Mouse (Mus musculus) CH12.LX (cell line): ENCODE measurements at regions not wholly inside any gene's neighbourhood (a gene's known extent, or its start where the extent isn't known, plus 50 kb on each side); places are given as distances from the start of the nearest gene placed in this dataset.

Experiments
- DNase-seq: peaks from one replicate; pipeline ENCODE4 v3.0.0-alpha.2; 2013; ENCODE audit errors: extremely low read depth
- H3K27ac ChIP-seq: 2 replicates; pipeline ENCODE4 v1.5.1; 2012; ENCODE audit warnings: low read depth, mild to moderate bottlenecking, control low read depth, moderate library complexity; ENCODE audit not compliant: insufficient read depth
- H3K27me3 ChIP-seq: replicated peaks from 2 replicates; pipeline ENCODE3; 2012; ENCODE audit warnings: inconsistent platforms
- H3K36me3 ChIP-seq, 2 experiments: replicated peaks in 1 of 2; 2 replicates each; pipeline versions ENCODE3 to v1.6.1; 2012; ENCODE audit warnings: inconsistent platforms in 1 of 2, low read length in 1 of 2, mild to moderate bottlenecking in 1 of 2, mixed read lengths in 1 of 2, moderate library complexity in 1 of 2; ENCODE audit not compliant: control insufficient read depth in 1 of 2, insufficient read depth in 1 of 2
- H3K4me1 ChIP-seq, 2 experiments: 2 replicates each; pipeline ENCODE4 v1.6.1; 2012; ENCODE audit warnings: inconsistent platforms in 1 of 2, moderate library complexity in 1 of 2; ENCODE audit not compliant: insufficient read depth in 2 of 2, control insufficient read depth in 1 of 2
- H3K4me2 ChIP-seq: 2 replicates; pipeline ENCODE4 v1.6.1; 2012; ENCODE audit warnings: low read depth, mild to moderate bottlenecking, control low read depth; ENCODE audit not compliant: poor library complexity, insufficient read depth, severe bottlenecking
- H3K4me3 ChIP-seq, 3 experiments: fragments of 150-350 bp in 1 of 3; sonication (generic) in 1 of 3; replicated peaks in 1 of 3; 2 replicates each; pipeline versions ENCODE3 to v1.5.1; 2011 to 2012; ENCODE audit warnings: low read depth in 2 of 3, low read length in 2 of 3, mild to moderate bottlenecking in 2 of 3, moderate library complexity in 2 of 3, control low read depth in 1 of 3, improper control_type of control experiment in 1 of 3, inconsistent platforms in 1 of 3, mixed read lengths in 1 of 3; ENCODE audit not compliant: poor library complexity in 1 of 3
- H3K79me2 ChIP-seq: replicated peaks from 2 replicates; pipeline ENCODE4 v1.6.1; 2012; ENCODE audit warnings: mild to moderate bottlenecking, moderate library complexity; ENCODE audit not compliant: control insufficient read depth, poor library complexity, insufficient read depth, severe bottlenecking; ENCODE audit errors: extremely low read depth
- H3K9ac ChIP-seq: 2 replicates; pipeline ENCODE4 v1.6.1; 2012; ENCODE audit warnings: low read depth, mild to moderate bottlenecking, control low read depth, moderate library complexity; ENCODE audit not compliant: insufficient read depth
- H3K9me3 ChIP-seq: replicated peaks from 2 replicates; pipeline ENCODE3; 2012; ENCODE audit warnings: low read length, inconsistent platforms, mixed read lengths
- BHLHE40 ChIP-seq: IDR thresholded peaks from 2 replicates; pipeline ENCODE4 v1.6.1; 2011; ENCODE audit warnings: mild to moderate bottlenecking, low read depth, low read length, improper control_type of control experiment
- E2F4 ChIP-seq: IDR thresholded peaks from 2 replicates; pipeline ENCODE4 v1.6.1; 2011; ENCODE audit warnings: low read depth, low read length, improper control_type of control experiment; ENCODE audit not compliant: insufficient replicate concordance
- ELF1 ChIP-seq: IDR thresholded peaks from 2 replicates; pipeline ENCODE4 v1.6.1; 2014; ENCODE audit warnings: low read depth, mild to moderate bottlenecking, inconsistent platforms, low read length, improper control_type of control experiment
- EP300 ChIP-seq: IDR thresholded peaks from 2 replicates; pipeline ENCODE4 v1.6.1; 2011; ENCODE audit warnings: low read length, improper control_type of control experiment
- ETS1 ChIP-seq: conservative IDR thresholded peaks from 2 replicates; pipeline ENCODE4 v1.6.1; 2012; ENCODE audit warnings: low read depth, mild to moderate bottlenecking, inconsistent platforms, low read length, improper control_type of control experiment, moderate library complexity
- GABPA ChIP-seq: IDR thresholded peaks from 2 replicates; pipeline ENCODE4 v1.6.1; 2012; ENCODE audit warnings: low read depth, low read length, improper control_type of control experiment, inconsistent platforms; ENCODE audit not compliant: insufficient replicate concordance
- HCFC1 ChIP-seq: IDR thresholded peaks from 2 replicates; pipeline ENCODE4 v1.6.1; 2012; ENCODE audit warnings: low read depth, mild to moderate bottlenecking, inconsistent platforms, low read length, improper control_type of control experiment
- KAT2A ChIP-seq: IDR thresholded peaks from 2 replicates; pipeline ENCODE4 v1.6.1; 2012; ENCODE audit warnings: low read length, improper control_type of control experiment, inconsistent platforms; ENCODE audit not compliant: insufficient replicate concordance
- MAX ChIP-seq: IDR thresholded peaks from 2 replicates; pipeline ENCODE4 v1.6.1; 2011; ENCODE audit warnings: low read length, improper control_type of control experiment
- MAZ ChIP-seq: IDR thresholded peaks from 2 replicates; pipeline ENCODE4 v1.6.1; 2012; ENCODE audit warnings: low read depth, mild to moderate bottlenecking, inconsistent platforms, low read length, improper control_type of control experiment, moderate library complexity
- MXI1 ChIP-seq: IDR thresholded peaks from 2 replicates; pipeline ENCODE4 v1.6.1; 2011; ENCODE audit warnings: mild to moderate bottlenecking, low read depth, low read length, improper control_type of control experiment
- MYC ChIP-seq: IDR thresholded peaks from 2 replicates; pipeline ENCODE4 v1.6.1; 2011; ENCODE audit warnings: low read depth, mild to moderate bottlenecking, improper control_type of control experiment, low read length
- NELFE ChIP-seq: IDR thresholded peaks from 2 replicates; pipeline ENCODE4 v1.6.1; 2011; ENCODE audit warnings: low read depth, low read length, improper control_type of control experiment
- NRF1 ChIP-seq: IDR thresholded peaks from 2 replicates; pipeline ENCODE4 v1.6.1; 2014; ENCODE audit warnings: low read depth, mild to moderate bottlenecking, inconsistent platforms, low read length, improper control_type of control experiment, moderate library complexity
- PAX5 ChIP-seq: IDR thresholded peaks from 2 replicates; pipeline ENCODE4 v1.6.1; 2012; ENCODE audit warnings: low read length, inconsistent platforms, mixed read lengths
- POLR2A ChIP-seq: IDR thresholded peaks from 2 replicates; pipeline ENCODE4 v1.6.1; 2011; ENCODE audit warnings: low read depth, mild to moderate bottlenecking, improper control_type of control experiment, low read length
- POLR2AphosphoS2 ChIP-seq: IDR thresholded peaks from 2 replicates; pipeline ENCODE4 v1.6.1; 2011; ENCODE audit warnings: low read depth, low read length, improper control_type of control experiment
- RAD21 ChIP-seq: IDR thresholded peaks from 2 replicates; pipeline ENCODE4 v1.6.1; 2011; ENCODE audit warnings: low read depth, mild to moderate bottlenecking, low read length, improper control_type of control experiment, moderate library complexity
- RCOR1 ChIP-seq: conservative IDR thresholded peaks from 2 replicates; pipeline ENCODE4 v1.6.1; 2012; ENCODE audit warnings: low read depth, mild to moderate bottlenecking, inconsistent platforms, low read length, improper control_type of control experiment
- SMC3 ChIP-seq: IDR thresholded peaks from 2 replicates; pipeline ENCODE4 v1.6.1; 2011; ENCODE audit warnings: low read depth, low read length, improper control_type of control experiment
- TBP ChIP-seq: conservative IDR thresholded peaks from 2 replicates; pipeline ENCODE4 v1.6.1; 2011; ENCODE audit warnings: low read depth, low read length, improper control_type of control experiment
- UBTF ChIP-seq: IDR thresholded peaks from 2 replicates; pipeline ENCODE4 v1.6.1; 2012; ENCODE audit warnings: low read depth, mild to moderate bottlenecking, inconsistent platforms, low read length, improper control_type of control experiment, moderate library complexity
- USF1 ChIP-seq: IDR thresholded peaks from 2 replicates; pipeline ENCODE4 v1.6.1; 2014; ENCODE audit warnings: low read depth, mild to moderate bottlenecking, inconsistent platforms, low read length, improper control_type of control experiment
- USF2 ChIP-seq: conservative IDR thresholded peaks from 2 replicates; pipeline ENCODE4 v1.6.1; 2011; ENCODE audit warnings: low read depth, low read length, improper control_type of control experiment
- ZMIZ1 ChIP-seq: IDR thresholded peaks from 2 replicates; pipeline ENCODE4 v1.6.1; 2012; ENCODE audit warnings: low read depth, mild to moderate bottlenecking, inconsistent platforms, low read length, improper control_type of control experiment
- ZNF384 ChIP-seq: IDR thresholded peaks from 2 replicates; pipeline ENCODE4 v1.6.1; 2012; ENCODE audit warnings: low read depth, low read length, improper control_type of control experiment, inconsistent platforms
- dilution Hi-C: fragments of 300-500 bp; cut with MboI; formaldehyde crosslinking; loops from 2 replicates; pipeline ENCODE4 v1.14.3; 2020; ENCODE audit warnings: low sequenced_read_pairs; ENCODE audit not compliant: extremely low pct_unique_long_range_greater_than_20kb, extremely low pct_ligation_motif_present
- in situ Hi-C: fragments of 300-500 bp; cut with MboI; formaldehyde crosslinking; loops from 3 replicates; pipeline ENCODE4 v1.14.3; 2019; ENCODE audit warnings: low sequenced_read_pairs, low pct_ligation_motif_present, low pct_unique_long_range_greater_than_20kb, mixed read lengths

GRCm38 (mm10) chr1:57120678-57121077 lies 142.2 kb upstream of the Satb2 start:
- dilution Hi-C loops: no loop called here
- H3K4me2 ChIP-seq: no peak overlapping the region
- no peak overlapping the region for H3K27ac ChIP-seq
- H3K79me2 ChIP-seq: no peaks in the 10 kb centered on the region
- H3K4me3 ChIP-seq: no peak overlapping the region
- no peaks in the 10 kb centered on the region for H3K9me3 ChIP-seq
- 0 out of 4 replicates have a peak, but pooled peaks cover 0 to 2% of the 10 kb centered on the region in 2 experiments for H3K4me1 ChIP-seq
- H3K27me3 ChIP-seq: no peaks in the 10 kb centered on the region
- H3K9ac ChIP-seq: no peak overlapping the region
- no peak for DNase-seq
- TF ChIP-seq POLR2AphosphoS2 (no peak), GABPA (no peak), KAT2A (no peak), ETS1 (no peak), RCOR1 (no peak), MAX (no peak), E2F4 (no peak), MYC (no peak), ZNF384 (no peak), USF1 (no peak), EP300 (no peak)
- TF ChIP-seq, all 38 proteins: peak for 0
- H3K36me3 ChIP-seq: no peaks in the 10 kb centered on the region
- in situ Hi-C loops: no loop called here

DNA sequence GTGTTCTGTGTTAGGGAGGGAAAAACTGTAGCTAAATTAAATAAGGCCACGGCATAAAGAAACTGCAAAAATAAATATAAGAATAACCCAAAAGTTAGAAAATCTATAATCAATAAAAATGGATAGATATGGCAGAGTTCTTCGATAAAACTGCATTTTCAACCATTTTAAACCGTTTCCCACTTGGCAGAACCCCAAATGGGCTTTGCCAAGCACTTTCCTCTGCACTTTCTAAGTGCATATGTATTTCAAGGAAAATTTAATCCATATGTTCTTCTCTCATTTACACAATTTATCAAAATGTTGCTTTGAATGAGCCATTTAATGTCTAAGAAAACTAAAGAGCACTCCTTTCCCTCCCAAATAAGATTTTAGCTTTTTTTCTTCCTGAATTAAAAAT lies 165.7 kb upstream of the Satb2 start:
- H3K9ac ChIP-seq: no peak overlapping the region
- dilution Hi-C loops (no loop called here), in situ Hi-C loops (no loop called here)
- H3K27ac ChIP-seq: no peak overlapping the region
- H3K4me3 ChIP-seq: no peak overlapping the region
- no peaks in the 10 kb centered on the region for H3K4me1 ChIP-seq
- no peak for TF ChIP-seq MXI1
- no peak for TF ChIP-seq PAX5
- TF ChIP-seq POLR2A: no peak
- no peak for TF ChIP-seq ZMIZ1
- TF ChIP-seq SMC3: no peak
- TF ChIP-seq TBP: no peak
- no peak for TF ChIP-seq BHLHE40
- no peak for TF ChIP-seq RAD21
- TF ChIP-seq EP300: no peak
- no peak for TF ChIP-seq POLR2AphosphoS2
- TF ChIP-seq HCFC1: no peak
- TF ChIP-seq MYC: no peak
- TF ChIP-seq MAZ: no peak
- no peak for TF ChIP-seq ELF1
- TF ChIP-seq ZNF384: no peak
- TF ChIP-seq NELFE: no peak
- TF ChIP-seq RCOR1: no peak
- no peak for TF ChIP-seq NRF1
- no peak for TF ChIP-seq USF2
- TF ChIP-seq UBTF: no peak
- no peaks in the 10 kb centered on the region for H3K79me2 ChIP-seq
- H3K4me2 ChIP-seq: no peak overlapping the region
- H3K36me3 ChIP-seq: no peaks in the 10 kb centered on the region
- H3K27me3 ChIP-seq: no peaks in the 10 kb centered on the region
- no peak for DNase-seq
- no peaks in the 10 kb centered on the region for H3K9me3 ChIP-seq
